Mouse (Mus musculus) urinary bladder, adult 18-20 months (tissue): ENCODE data around the gene 1700066M21Rik.
A peak's percentile ranks its signal among the peaks of the same experiment; 100 is the strongest.

Experiments
- DNase-seq, 2 experiments: peaks; one replicate each; pipeline ENCODE4 v3.0.0; 2022; ENCODE audit warnings: low spot score in 2 of 2, mixed read lengths in 2 of 2

1700066M21Rik gene

GRCm38 (mm10) chr1:57392417-57392816 lies 15.0 kb downstream of the 1700066M21Rik start:
- DNase-seq, result no peak

- DNase-seq, result no peak
Observed at GRCm38 (mm10) chr1:57394051-57394450, 16.6 kb downstream of the 1700066M21Rik start.

- DNase-seq, result no peak
Observed at GRCm38 (mm10) chr1:57400321-57400720, 22.9 kb downstream of the 1700066M21Rik start.

- DNase-seq, result no peak
Observed at GRCm38 (mm10) chr1:57400877-57401276, 23.5 kb downstream of the 1700066M21Rik start.

GRCm38 (mm10) chr1:57402116-57402515 lies 24.7 kb downstream of the 1700066M21Rik start:
- no peak for DNase-seq

- peak; percentile 71 to 85 for DNase-seq
Observed at GRCm38 (mm10) chr1:57406187-57407151, 29.0 kb downstream of the 1700066M21Rik start, which contains the start of the genes Maip1 and Tyw5. Maip1 (plus strand) TSS chr1:57406328. Tyw5 (minus strand) TSS chr1:57407101.

- no peak for DNase-seq
Observed at GRCm38 (mm10) chr1:57408994-57409393, 31.6 kb downstream of the 1700066M21Rik start.

GRCm38 (mm10) chr1:57413397-57413796 lies 36.0 kb downstream of the 1700066M21Rik start:
- no peak for DNase-seq

GRCm38 (mm10) chr1:57423696-57424095 lies 46.3 kb downstream of the 1700066M21Rik start:
- no peak for DNase-seq

GRCm38 (mm10) chr1:57428368-57429308 lies 51.2 kb downstream of the 1700066M21Rik start:
- DNase-seq, result peak; percentile 76 to 80

GRCm38 (mm10) chr1:57429786-57430483 lies 52.5 kb downstream of the 1700066M21Rik start:
- DNase-seq, result no peak

DNA sequence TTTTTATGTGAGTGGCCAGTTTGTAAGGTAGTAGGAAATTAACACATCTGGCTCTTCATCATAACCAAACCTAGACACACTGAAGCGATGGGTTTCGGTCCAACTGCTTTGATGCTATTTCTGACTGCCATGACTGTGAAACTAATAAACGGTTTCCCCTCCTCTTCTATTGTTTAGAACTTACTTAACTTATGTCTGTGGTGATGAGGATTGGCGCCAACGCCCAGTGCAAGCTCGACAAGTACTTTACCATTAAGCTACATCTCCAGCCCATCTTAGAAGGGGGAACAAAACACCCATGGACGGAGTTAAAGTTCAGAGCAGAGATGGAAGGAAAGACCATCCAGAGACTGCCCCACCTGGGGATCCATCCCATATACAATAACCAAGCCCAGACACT lies 55.7 kb downstream of the 1700066M21Rik start:
- DNase-seq, result no peak
